Mouse (Mus musculus) common myeloid progenitor, adult 5-6 weeks (primary cell): Measurements from ENCODE around the gene Sh2d2a. TPM values are rescaled to one million over a fixed set of nuclear protein-coding genes. Genes with fewer than 3 reads are reported as not detected.
"Not testable (repeated sequence)": the region's sequence is repeated elsewhere in the genome, so short reads cannot be mapped to it uniquely, and the experiment has no call there.

ENCODE experiments used
- ATAC-seq: replicated peaks from 2 replicates; pipeline ENCODE4 v1.8.0; 2016; ENCODE audit warnings: low read depth, mild to moderate bottlenecking, moderate TSS enrichment, inconsistent platforms; ENCODE audit not compliant: poor library complexity, severe bottlenecking
- total RNA-seq: library from RNA; stranded (forward); fragments of 200-1000, 187-1606 nt; gene quantifications from 2 replicates; pipeline ENCODE4 v1.2.3, GENCODE M21; 2017

Gene Sh2d2a
- total RNA-seq, 1 experiment from 2014 or later, result 0.59 TPM

GRCm38 (mm10) chr3:87854795-87855568 is 8.4 kb downstream of the Sh2d2a start:
- no peak for ATAC-seq

- ATAC-seq, result no peak
These were observed 9.4 kb downstream of the Sh2d2a start for GRCm38 (mm10) chr3:87855936-87856335.

GRCm38 (mm10) chr3:87857666-87858065 is 11.1 kb downstream of the Sh2d2a start:
- no peak for ATAC-seq

- ATAC-seq, result peak; percentile 92
These were observed 13.3 kb downstream of the Sh2d2a start for GRCm38 (mm10) chr3:87859813-87860212.

- ATAC-seq, result not testable (repeated sequence)
These were observed 17.6 kb downstream of the Sh2d2a start for GRCm38 (mm10) chr3:87864111-87864510.

GRCm38 (mm10) chr3:87877730-87878129 is 31.2 kb downstream of the Sh2d2a start:
- no peak for ATAC-seq

GRCm38 (mm10) chr3:87884291-87884690 is 37.7 kb downstream of the Sh2d2a start:
- no peak for ATAC-seq

- ATAC-seq, result peak; percentile 15; the same call in 1 of the 2 replicates
These were observed 38.2 kb downstream of the Sh2d2a start for GRCm38 (mm10) chr3:87884708-87885251.

GRCm38 (mm10) chr3:87885281-87886003 is 38.9 kb downstream of the Sh2d2a start, which contains the start of gene Prcc:
TSS of gene Prcc (minus strand) at chr3:87885608.
- peak; percentile 96 for ATAC-seq

- peak; percentile 5 for ATAC-seq
These were observed 39.4 kb downstream of the Sh2d2a start for GRCm38 (mm10) chr3:87886004-87886365.

GRCm38 (mm10) chr3:87886416-87886815 is 39.9 kb downstream of the Sh2d2a start:
- ATAC-seq, result no peak

- ATAC-seq, result not testable (repeated sequence)
These were observed 40.8 kb downstream of the Sh2d2a start for GRCm38 (mm10) chr3:87887400-87887799.

- no peak for ATAC-seq
These were observed 44.9 kb downstream of the Sh2d2a start for GRCm38 (mm10) chr3:87891481-87891880.

- ATAC-seq, result no peak
These were observed 46.9 kb downstream of the Sh2d2a start for GRCm38 (mm10) chr3:87893367-87893905.

- no peak for ATAC-seq
These were observed 52.7 kb downstream of the Sh2d2a start for GRCm38 (mm10) chr3:87899266-87899665.

GRCm38 (mm10) chr3:87899776-87900175 is 53.2 kb downstream of the Sh2d2a start:
- no peak for ATAC-seq

- ATAC-seq, result peak; percentile 86
These were observed 54.6 kb downstream of the Sh2d2a start for GRCm38 (mm10) chr3:87901036-87901624.

- ATAC-seq, result 0 out of 2 replicates have a peak, but pooled peaks have one; percentile 1
These were observed 55.4 kb downstream of the Sh2d2a start for GRCm38 (mm10) chr3:87901959-87902358.

- ATAC-seq, result no peak
These were observed 57.3 kb downstream of the Sh2d2a start for GRCm38 (mm10) chr3:87903821-87904220.
